Mouse (Mus musculus): ENCODE measurements around the gene Rit1. TPM values are rescaled to one million over a fixed set of nuclear protein-coding genes. Genes with fewer than 3 reads are reported as not detected.

Rit1 gene
- polyA plus RNA-seq, 1 experiment from 2014 or later = 56.9 TPM

Other genes starting within 250 kb of the Rit1 start
- 70.0 TPM in 2 replicates for gene Lmna, start 206.9 kb upstream of the Rit1 start, polyA plus RNA-seq (2014; fragmentation: Nextera tagmentation; extraction: Ambion mirVana)
- gene Mex3a, start 184.4 kb upstream of the Rit1 start, polyA plus RNA-seq (2014; fragmentation: Nextera tagmentation; extraction: Ambion mirVana) = 25.0 and 25.4 TPM in 2 replicates
- gene Rab25, start 168.5 kb upstream of the Rit1 start, polyA plus RNA-seq (2014; fragmentation: Nextera tagmentation; extraction: Ambion mirVana) = 21.3 and 22.1 TPM in 2 replicates
- 77.6 and 93.9 TPM in 2 replicates for gene Lamtor2, start 163.8 kb upstream of the Rit1 start, polyA plus RNA-seq (2014; fragmentation: Nextera tagmentation; extraction: Ambion mirVana)
- gene Ubqln4, start 163.1 kb upstream of the Rit1 start, polyA plus RNA-seq (2014; fragmentation: Nextera tagmentation; extraction: Ambion mirVana) = 64.9 and 68.5 TPM in 2 replicates
- 278 and 285 TPM in 2 replicates for gene Ssr2, start 141.0 kb upstream of the Rit1 start, polyA plus RNA-seq (2014; fragmentation: Nextera tagmentation; extraction: Ambion mirVana)
- gene Arhgef2, start 110.9 kb upstream of the Rit1 start, polyA plus RNA-seq (2014; fragmentation: Nextera tagmentation; extraction: Ambion mirVana) = 115 and 127 TPM in 2 replicates
- gene Rxfp4, start 63.7 kb upstream of the Rit1 start, polyA plus RNA-seq (2014; fragmentation: Nextera tagmentation; extraction: Ambion mirVana) = not detected in 2 replicates
- gene Khdc4, start 31.0 kb upstream of the Rit1 start, polyA plus RNA-seq (2014; fragmentation: Nextera tagmentation; extraction: Ambion mirVana) = 89.2 and 100 TPM in 2 replicates
- gene Syt11, start 58.3 kb downstream of the Rit1 start, polyA plus RNA-seq (2014; fragmentation: Nextera tagmentation; extraction: Ambion mirVana) = 6.3 and 7.6 TPM in 2 replicates
- 14.8 and 17.9 TPM in 2 replicates for gene Gon4l, start 118.4 kb downstream of the Rit1 start, polyA plus RNA-seq (2014; fragmentation: Nextera tagmentation; extraction: Ambion mirVana)
- 47.9 and 51.4 TPM in 2 replicates for gene Msto1, start 197.2 kb downstream of the Rit1 start, polyA plus RNA-seq (2014; fragmentation: Nextera tagmentation; extraction: Ambion mirVana)
- 22.9 and 23.1 TPM in 2 replicates for gene Ash1l, start 233.8 kb downstream of the Rit1 start, polyA plus RNA-seq (2014; fragmentation: Nextera tagmentation; extraction: Ambion mirVana)
- 126 and 139 TPM in 2 replicates for gene Dap3, start 234.3 kb downstream of the Rit1 start, polyA plus RNA-seq (2014; fragmentation: Nextera tagmentation; extraction: Ambion mirVana)